Mouse (Mus musculus): Measurements from ENCODE around the gene Noct.
"Not testable (repeated sequence)": the region's sequence is repeated elsewhere in the genome, so short reads cannot be mapped to it uniquely, and the experiment has no call there.

- TF ChIP-seq CTCF (conservative IDR thresholded peaks at IDR 0.05 in 1 of 2, IDR thresholded peaks at IDR 0.05 in 1 of 2; ENCODE audit: low read depth in 2 of 2, low read length in 2 of 2); POLR2A (IDR thresholded peaks at IDR 0.05; ENCODE audit: low read depth, low read length); E2F4 (IDR thresholded peaks at IDR 0.05; ENCODE audit: insufficient replicate concordance, low read depth, low read length); KAT2A (IDR thresholded peaks at IDR 0.05; ENCODE audit: insufficient replicate concordance, low read length); NRF1 (IDR thresholded peaks at IDR 0.05; ENCODE audit: low read depth, low read length): not testable (repeated sequence)
These were observed 7.9 kb upstream of the Noct start for GRCm38 (mm10) chr3:51216351-51216750.

All from CH12.LX (cell line).